Mouse (Mus musculus) ES-E14 (cell line): ENCODE results near the gene Ell2. TPM values are rescaled to one million over a fixed set of nuclear protein-coding genes. Genes with fewer than 3 reads are reported as not detected.

Source experiments
- DNase-seq: peaks from one replicate; pipeline ENCODE4 v3.0.0-alpha.2; 2013; ENCODE audit warnings: low read depth, low spot score
- H3K27ac ChIP-seq: 2 replicates; pipeline ENCODE4 v1.5.1; 2012; ENCODE audit warnings: low read depth, mild to moderate bottlenecking, low read length, moderate library complexity, mixed read lengths; ENCODE audit not compliant: poor library complexity, insufficient read depth, severe bottlenecking
- H3K36me3 ChIP-seq: 2 replicates; pipeline ENCODE4 v1.6.1; 2012; ENCODE audit warnings: mild to moderate bottlenecking, low read length, moderate library complexity, mixed read lengths; ENCODE audit not compliant: control insufficient read depth, poor library complexity, insufficient read depth, severe bottlenecking
- H3K4me1 ChIP-seq, 2 experiments: fragments of 150-350 bp in 1 of 2; sonication (generic) in 1 of 2; 2 replicates each; pipeline ENCODE4 v1.6.1; 2012; ENCODE audit warnings: low read length in 2 of 2, mild to moderate bottlenecking in 1 of 2, mixed read lengths in 1 of 2; ENCODE audit not compliant: control insufficient read depth in 2 of 2, insufficient read depth in 2 of 2, poor library complexity in 1 of 2
- H3K4me3 ChIP-seq, 2 experiments: fragments of 150-350 bp in 1 of 2; sonication (generic) in 1 of 2; 2 replicates each; pipeline ENCODE4 v1.5.1; 2012; ENCODE audit warnings: low read length in 2 of 2, low read depth in 1 of 2, mild to moderate bottlenecking in 1 of 2, mixed read lengths in 1 of 2; ENCODE audit not compliant: insufficient read depth in 1 of 2, poor library complexity in 1 of 2, severe bottlenecking in 1 of 2
- H3K9ac ChIP-seq: 2 replicates; pipeline ENCODE4 v1.6.1; 2012; ENCODE audit warnings: low read depth, mild to moderate bottlenecking, low read length, mixed read lengths; ENCODE audit not compliant: poor library complexity, insufficient read depth, severe bottlenecking
- H3K9me3 ChIP-seq: fragments of 150-350 bp; sonication (generic); 2 replicates; pipeline ENCODE4 v1.6.1; 2012; ENCODE audit warnings: low read depth, mild to moderate bottlenecking, low read length; ENCODE audit not compliant: control insufficient read depth, insufficient read depth
- CHD2 ChIP-seq: IDR thresholded peaks from 2 replicates; pipeline ENCODE4 v1.6.1; 2014; ENCODE audit warnings: mild to moderate bottlenecking, low read depth, low read length, inconsistent platforms
- HCFC1 ChIP-seq: IDR thresholded peaks from 2 replicates; pipeline ENCODE4 v1.6.1; 2012; ENCODE audit warnings: low read length, inconsistent platforms, borderline replicate concordance; ENCODE audit not compliant: insufficient read depth
- MAFK ChIP-seq: IDR thresholded peaks from 2 replicates; pipeline ENCODE4 v1.6.1; 2014; ENCODE audit warnings: mild to moderate bottlenecking, low read depth, low read length, inconsistent platforms; ENCODE audit not compliant: insufficient read depth
- ZC3H11A ChIP-seq: IDR thresholded peaks from 2 replicates; pipeline ENCODE4 v1.6.1; 2012; ENCODE audit warnings: low read depth, mild to moderate bottlenecking, inconsistent platforms, low read length, borderline replicate concordance
- ZNF384 ChIP-seq: IDR thresholded peaks from 2 replicates; pipeline ENCODE4 v1.6.1; 2012; ENCODE audit warnings: low read depth, low read length, inconsistent platforms
- in situ Hi-C, 2 experiments: fragments of 600-800 bp; cut with MboI; formaldehyde crosslinking; loops; one replicate each; pipeline ENCODE4 v1.15.1; 2025; ENCODE audit warnings: low sequenced_read_pairs in 2 of 2, inconsistent platforms in 1 of 2; ENCODE audit not compliant: unreplicated experiment in 2 of 2
- total RNA-seq: library from RNA; depleted of rRNA; stranded (reverse); fragments of 300-350 nt; gene quantifications from 2 replicates; pipeline ENCODE4 v1.2.3, GENCODE M21; 2012

Ell2 gene
- total RNA-seq, 1 experiment = 21.4 TPM

DNA sequence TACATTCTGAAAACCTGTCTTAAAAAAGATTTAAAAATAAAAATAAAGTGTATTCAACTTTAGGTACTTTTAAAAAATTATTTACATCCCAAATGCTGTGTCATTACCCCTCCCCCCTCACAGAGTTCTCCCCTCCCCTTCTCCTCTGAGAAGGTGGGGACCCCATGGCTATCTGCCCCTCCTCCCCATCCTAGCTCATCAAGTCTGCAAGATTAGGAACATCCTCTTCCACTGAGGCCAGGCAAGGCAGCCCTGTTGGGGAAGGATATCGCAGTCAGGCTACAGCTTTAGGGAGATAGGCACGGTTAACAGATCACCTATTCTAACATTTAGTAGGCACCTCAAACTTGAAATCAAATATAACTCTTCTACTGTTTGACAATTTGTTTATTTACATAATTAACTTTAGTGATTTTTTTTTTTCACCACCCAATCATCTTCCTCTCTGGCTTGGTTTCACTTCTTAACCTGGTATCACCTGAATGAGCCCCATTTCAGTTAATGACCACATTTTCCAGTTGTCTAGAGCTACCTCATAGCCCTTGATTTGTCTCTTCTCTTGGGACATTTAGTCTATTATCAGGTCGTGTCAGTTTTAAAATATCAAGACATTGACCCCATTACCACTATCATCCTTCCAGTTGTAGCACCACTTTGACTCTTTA, 11.2 kb downstream of the Ell2 start:
- DNase-seq = no peak
- peaks cover 2 to 7% of the 10 kb centered on the region in 2 experiments; a peak in 1 of 4 replicates for H3K4me1 ChIP-seq
- no peaks in the 10 kb centered on the region for H3K9me3 ChIP-seq
- H3K36me3 ChIP-seq = no peaks in the 10 kb centered on the region
- in situ Hi-C loops = no loop called here
- no peak overlapping the region for H3K9ac ChIP-seq
- no peak overlapping the region for H3K4me3 ChIP-seq
- TF ChIP-seq MAFK (no peak), CHD2 (no peak), HCFC1 (no peak), ZC3H11A (no peak), ZNF384 (no peak)
- no peak overlapping the region for H3K27ac ChIP-seq

DNA sequence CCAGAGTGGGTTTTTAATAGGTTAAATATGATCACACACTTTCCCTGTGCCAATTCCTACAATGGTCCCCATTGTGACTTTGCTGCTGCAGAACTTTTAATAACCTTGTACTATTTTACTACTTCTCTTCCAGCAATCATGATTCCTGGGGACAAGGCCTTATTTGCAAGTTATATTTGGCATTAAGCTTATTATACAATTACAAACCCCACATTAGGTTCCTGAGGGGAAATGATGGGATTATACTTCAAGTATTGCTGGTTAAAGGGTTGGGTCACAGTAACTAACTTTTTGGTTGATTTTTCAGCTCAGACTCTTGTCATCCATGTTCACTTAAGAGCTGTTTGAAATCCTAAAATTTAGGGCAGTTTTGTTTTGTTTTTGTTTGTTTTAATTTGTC, 11.8 kb downstream of the Ell2 start:
- no peak for TF ChIP-seq ZNF384
- TF ChIP-seq ZC3H11A = no peak
- TF ChIP-seq HCFC1 = no peak
- TF ChIP-seq CHD2 = no peak
- TF ChIP-seq MAFK = no peak

GRCm38 (mm10) chr13:75719645-75720044, 13.1 kb downstream of the Ell2 start:
- TF ChIP-seq ZNF384 (no peak), CHD2 (no peak), MAFK (no peak), HCFC1 (no peak), ZC3H11A (no peak)
- Histone ChIP-seq H3K27ac (no peak overlapping the region), H3K4me3 (no peak overlapping the region), H3K9me3 (no peaks in the 10 kb centered on the region), H3K9ac (no peak overlapping the region), H3K4me1 (peaks cover 2 to 7% of the 10 kb centered on the region in 2 experiments; a peak in 1 of 4 replicates), H3K36me3 (peaks cover 2% of the 10 kb centered on the region; the same call in 1 of the 2 replicates)
- in situ Hi-C loops = no loop called here
- DNase-seq = no peak

More for the DNA sequence above, 11.8 kb downstream of the Ell2 start:
- in situ Hi-C loops = no loop called here
- Histone ChIP-seq H3K27ac (no peak overlapping the region), H3K9me3 (no peaks in the 10 kb centered on the region), H3K4me1 (peaks cover 2 to 7% of the 10 kb centered on the region in 2 experiments; a peak in 1 of 4 replicates), H3K4me3 (no peak overlapping the region), H3K9ac (no peak overlapping the region), H3K36me3 (no peaks in the 10 kb centered on the region)
- no peak for DNase-seq

- H3K27ac ChIP-seq = no peak overlapping the region
- in situ Hi-C loops = no loop called here
- TF ChIP-seq HCFC1 (no peak), CHD2 (no peak), ZNF384 (no peak), MAFK (no peak)
Observed at GRCm38 (mm10) chr13:75726569-75727373, 20.2 kb downstream of the Ell2 start.

More at GRCm38 (mm10) chr13:75726569-75727373, 20.2 kb downstream of the Ell2 start:
- Histone ChIP-seq H3K4me1 (no peaks in the 10 kb centered on the region; a peak in 1 of 4 replicates), H3K9me3 (no peaks in the 10 kb centered on the region), H3K4me3 (no peak overlapping the region), H3K36me3 (peaks cover 2% of the 10 kb centered on the region; the same call in 1 of the 2 replicates), H3K9ac (no peak overlapping the region)
- no peak for DNase-seq
